In genomic region chr4:35807497-35808210, GRCm38 (mm10) we compare ENCODE assay signal across 15 mouse cellular contexts.
DNase-seq lines count a peak whose midpoint lies in the region; ATAC-seq and TF ChIP-seq lines count a peak whose summit lies in the region.
"Had no signal": no experiment of that assay in that cellular context is flagged by ENCODE, and none has a peak within 500 bp of the region (broad histone marks: within the 10 kb centered on the region; RNA-seq: fewer than 3 reads in every experiment).

No protein-coding gene starts in this region.

- no peaks in the 10 kb centered on the region for H3K27me3 ChIP-seq in hindbrain, embryonic 11.5 days (ENCODE audit: control insufficient read depth, insufficient read depth, low read length)
- no peaks in the 10 kb centered on the region for H3K27me3 ChIP-seq in hindbrain, embryonic 16.5 days (replicated peaks; ENCODE audit: control insufficient read depth, insufficient read depth, low read length)
- H3K27me3 ChIP-seq in forebrain, embryonic 15.5 days, result no peaks in the 10 kb centered on the region
- H3K27me3 ChIP-seq in midbrain, embryonic 16.5 days (ENCODE audit: control insufficient read depth, insufficient read depth, low read depth, low read length), result no peaks in the 10 kb centered on the region
- H3K27me3 ChIP-seq: hindbrain, embryonic 15.5 days had no signal

- H3K9ac ChIP-seq in hindbrain, embryonic 11.5 days (ENCODE audit: low read depth, low read length), result no peak overlapping the region
- no peak overlapping the region for H3K9ac ChIP-seq in hindbrain, embryonic 16.5 days (ENCODE audit: low read depth, low read length)
- H3K9ac ChIP-seq in forebrain, embryonic 15.5 days (replicated peaks), result no peak overlapping the region
- H3K9ac ChIP-seq in midbrain, embryonic 16.5 days (ENCODE audit: low read depth, low read length), result no peak overlapping the region
- H3K9ac ChIP-seq: hindbrain, embryonic 15.5 days had no signal

- H3K4me2 ChIP-seq in hindbrain, embryonic 11.5 days (replicated peaks; ENCODE audit: low read depth, low read length), result no peak overlapping the region
- H3K4me2 ChIP-seq in hindbrain, embryonic 16.5 days (ENCODE audit: low read length), result no peak overlapping the region
- H3K4me2 ChIP-seq in forebrain, embryonic 15.5 days (replicated peaks), result no peak overlapping the region
- H3K4me2 ChIP-seq in midbrain, embryonic 16.5 days (ENCODE audit: low read length), result no peak overlapping the region
- H3K4me2 ChIP-seq: heart, embryonic 11.5 days; hindbrain, embryonic 15.5 days had no signal

- 69% methylated on average over 6 of the region's 6 CpGs for WGBS in hindbrain, embryonic 11.5 days
- WGBS in hindbrain, embryonic 16.5 days, result 53% methylated on average over 6 of the region's 6 CpGs
- WGBS in forebrain, embryonic 15.5 days, result 43% methylated on average over 6 of the region's 6 CpGs
- WGBS in midbrain, embryonic 16.5 days, result 31% methylated on average over 6 of the region's 6 CpGs

- no peak overlapping the region for H3K27ac ChIP-seq in hindbrain, embryonic 11.5 days (ENCODE audit: low read depth, low read length)
- no peak overlapping the region for H3K27ac ChIP-seq in hindbrain, embryonic 16.5 days (ENCODE audit: low read depth, low read length)
- peak overlapping the region; percentile 20; the same call in 1 of the 2 replicates for H3K27ac ChIP-seq in embryonic fibroblast, embryonic 13.5 days (ENCODE audit: insufficient read depth, low read length)
- H3K27ac ChIP-seq in forebrain, embryonic 15.5 days (replicated peaks), result no peak overlapping the region
- H3K27ac ChIP-seq in midbrain, embryonic 16.5 days (ENCODE audit: low read length), result no peak overlapping the region
- H3K27ac ChIP-seq: hindbrain, embryonic 15.5 days; left cerebral cortex, adult 2 months had no signal

- TF ChIP-seq POLR2A in embryonic fibroblast, embryonic 13.5 days (IDR thresholded peaks at IDR 0.05; ENCODE audit: low read depth, low read length), result no peak

- H3K4me1 ChIP-seq in hindbrain, embryonic 11.5 days (replicated peaks; ENCODE audit: control insufficient read depth, insufficient read depth, low read length), result no peaks in the 10 kb centered on the region
- no peaks in the 10 kb centered on the region for H3K4me1 ChIP-seq in hindbrain, embryonic 16.5 days (ENCODE audit: control insufficient read depth, insufficient read depth, low read depth, low read length)
- H3K4me1 ChIP-seq in embryonic fibroblast, embryonic 13.5 days (ENCODE audit: control insufficient read depth, insufficient read depth, low read length), result no peaks in the 10 kb centered on the region
- H3K4me1 ChIP-seq in forebrain, embryonic 15.5 days, result no peaks in the 10 kb centered on the region
- H3K4me1 ChIP-seq in midbrain, embryonic 16.5 days (ENCODE audit: control insufficient read depth, insufficient read depth, low read length), result no peaks in the 10 kb centered on the region
- H3K4me1 ChIP-seq: hindbrain, embryonic 15.5 days had no signal

- ATAC-seq in hindbrain, embryonic 11.5 days (ENCODE audit: low FRiP score), result 0 out of 2 replicates have a peak, but pooled peaks have one; percentile 35
- no peak for ATAC-seq in hindbrain, embryonic 16.5 days
- 0 out of 2 replicates have a peak, but pooled peaks have one; percentile 19 for ATAC-seq in forebrain, embryonic 15.5 days (replicated peaks)
- peak; percentile 36; the same call in 1 of the 2 replicates for ATAC-seq in midbrain, embryonic 16.5 days

- H3K9me3 ChIP-seq in hindbrain, embryonic 11.5 days (ENCODE audit: control insufficient read depth, low read length), result no peaks in the 10 kb centered on the region
- no peaks in the 10 kb centered on the region for H3K9me3 ChIP-seq in hindbrain, embryonic 16.5 days (ENCODE audit: control insufficient read depth, low read length)
- no peaks in the 10 kb centered on the region for H3K9me3 ChIP-seq in forebrain, embryonic 15.5 days
- H3K9me3 ChIP-seq in midbrain, embryonic 16.5 days (replicated peaks; ENCODE audit: control insufficient read depth, low read length, poor library complexity, severe bottlenecking), result no peaks in the 10 kb centered on the region
- H3K9me3 ChIP-seq: hindbrain, embryonic 15.5 days had no signal

- no peak for TF ChIP-seq CTCF in embryonic fibroblast, embryonic 13.5 days (IDR thresholded peaks at IDR 0.05; ENCODE audit: borderline replicate concordance, insufficient read depth, low read length)

- H3K4me3 ChIP-seq in hindbrain, embryonic 11.5 days (ENCODE audit: low read depth, low read length), result no peak overlapping the region
- H3K4me3 ChIP-seq in hindbrain, embryonic 16.5 days (ENCODE audit: low read length), result no peak overlapping the region
- H3K4me3 ChIP-seq in embryonic fibroblast, embryonic 13.5 days (ENCODE audit: insufficient read depth, low read length), result no peak overlapping the region
- H3K4me3 ChIP-seq in forebrain, embryonic 15.5 days, result no peak overlapping the region
- H3K4me3 ChIP-seq in midbrain, embryonic 16.5 days (ENCODE audit: low read depth, low read length), result no peak overlapping the region
- H3K4me3 ChIP-seq: hindbrain, embryonic 15.5 days; left cerebral cortex, adult 2 months had no signal

- no peak for DNase-seq in hindbrain, embryonic 11.5 days (ENCODE audit: low spot score)
- no peak for DNase-seq in right cerebral cortex, postnatal 4 days
- no peak for DNase-seq in spleen, postnatal 4 days (ENCODE audit: low spot score in 2 of 2)
- DNase-seq: adrenal gland, postnatal 36 days; heart, postnatal 14 days; kidney, adult 11 months; kidney, postnatal 10 days; right cerebral cortex, adult 18-20 months had no signal

- no peaks in the 10 kb centered on the region for H3K36me3 ChIP-seq in hindbrain, embryonic 11.5 days (ENCODE audit: control insufficient read depth, insufficient read depth, low read length)
- H3K36me3 ChIP-seq in hindbrain, embryonic 16.5 days (ENCODE audit: control insufficient read depth, insufficient read depth, low read length), result no peaks in the 10 kb centered on the region
- H3K36me3 ChIP-seq in forebrain, embryonic 15.5 days, result no peaks in the 10 kb centered on the region
- H3K36me3 ChIP-seq in midbrain, embryonic 16.5 days (ENCODE audit: control insufficient read depth, insufficient read depth, low read length), result no peaks in the 10 kb centered on the region
- H3K36me3 ChIP-seq: hindbrain, embryonic 15.5 days had no signal
